25 mouse cellular contexts compared by ENCODE assay signal in genomic region chr7:138609124-138609523, GRCm38 (mm10).
"Had no signal": no experiment of that assay in that cellular context is flagged by ENCODE, and none has a peak within 500 bp of the region (broad histone marks: within the 10 kb centered on the region; RNA-seq: fewer than 3 reads in every experiment).

No protein-coding gene starts in this region.

- H3K9me3 ChIP-seq: hindbrain, embryonic 10.5 days; hindbrain, embryonic 12.5 days; intestine, embryonic 15.5 days; limb, embryonic 10.5 days; limb, embryonic 12.5 days; liver, embryonic 13.5 days; liver, embryonic 15.5 days had no signal

- H3K9ac ChIP-seq: hindbrain, embryonic 12.5 days; hindbrain, embryonic 14.5 days; intestine, embryonic 15.5 days; limb, embryonic 12.5 days; liver, embryonic 13.5 days; liver, embryonic 15.5 days had no signal

- H3K27ac ChIP-seq: gastrocnemius, adult 2 months; heart, adult 2 months; hindbrain, embryonic 10.5 days; hindbrain, embryonic 12.5 days; hindbrain, embryonic 14.5 days; intestine, embryonic 15.5 days; layer of hippocampus, adult 2 months; left cerebral cortex, adult 2 months; limb, embryonic 10.5 days; limb, embryonic 12.5 days; liver, embryonic 13.5 days; liver, embryonic 15.5 days had no signal

- H3K36me3 ChIP-seq: hindbrain, embryonic 10.5 days; hindbrain, embryonic 12.5 days; intestine, embryonic 15.5 days; limb, embryonic 10.5 days; limb, embryonic 12.5 days; liver, embryonic 13.5 days; liver, embryonic 15.5 days had no signal

- H3K4me2 ChIP-seq: heart, embryonic 11.5 days; hindbrain, embryonic 12.5 days; hindbrain, embryonic 14.5 days; intestine, embryonic 15.5 days; limb, embryonic 12.5 days; liver, embryonic 11.5 days; liver, embryonic 13.5 days; liver, embryonic 15.5 days had no signal

- ATAC-seq: hindbrain, embryonic 16.5 days; inflammation-experienced regulatory T-cells, adult 6 months; intestine, embryonic 15.5 days; intestine, postnatal 0 days had no signal

- H3K27me3 ChIP-seq: hindbrain, embryonic 12.5 days; intestine, embryonic 15.5 days; limb, embryonic 12.5 days; liver, embryonic 13.5 days; liver, embryonic 15.5 days had no signal

- H3K4me1 ChIP-seq: intestine, embryonic 15.5 days; limb, embryonic 10.5 days; limb, embryonic 12.5 days; liver, embryonic 13.5 days; liver, embryonic 15.5 days had no signal

- H3K4me3 ChIP-seq: gastrocnemius, adult 2 months; heart, adult 2 months; hindbrain, embryonic 10.5 days; hindbrain, embryonic 12.5 days; intestine, embryonic 15.5 days; layer of hippocampus, adult 2 months; left cerebral cortex, adult 2 months; limb, embryonic 10.5 days; limb, embryonic 12.5 days; liver, embryonic 13.5 days; liver, embryonic 15.5 days had no signal

- DNase-seq: gastrocnemius, adult 2 months; gastrocnemius, postnatal 10 days; gastrocnemius, postnatal 25 days; heart, adult 2 months; heart, postnatal 10 days; heart, postnatal 4 days; kidney, adult 18-20 months; kidney, adult 9 months; kidney, postnatal 10 days; liver; liver, embryonic 13.5 days had no signal
